Mouse (Mus musculus): Measurements from ENCODE around the gene Efhd1. TPM values are rescaled to one million over a fixed set of nuclear protein-coding genes. Genes with fewer than 3 reads are reported as not detected.

The Efhd1 gene
- total RNA-seq, 2 experiments from 2014 or later: 201 to 207 TPM

DNA sequence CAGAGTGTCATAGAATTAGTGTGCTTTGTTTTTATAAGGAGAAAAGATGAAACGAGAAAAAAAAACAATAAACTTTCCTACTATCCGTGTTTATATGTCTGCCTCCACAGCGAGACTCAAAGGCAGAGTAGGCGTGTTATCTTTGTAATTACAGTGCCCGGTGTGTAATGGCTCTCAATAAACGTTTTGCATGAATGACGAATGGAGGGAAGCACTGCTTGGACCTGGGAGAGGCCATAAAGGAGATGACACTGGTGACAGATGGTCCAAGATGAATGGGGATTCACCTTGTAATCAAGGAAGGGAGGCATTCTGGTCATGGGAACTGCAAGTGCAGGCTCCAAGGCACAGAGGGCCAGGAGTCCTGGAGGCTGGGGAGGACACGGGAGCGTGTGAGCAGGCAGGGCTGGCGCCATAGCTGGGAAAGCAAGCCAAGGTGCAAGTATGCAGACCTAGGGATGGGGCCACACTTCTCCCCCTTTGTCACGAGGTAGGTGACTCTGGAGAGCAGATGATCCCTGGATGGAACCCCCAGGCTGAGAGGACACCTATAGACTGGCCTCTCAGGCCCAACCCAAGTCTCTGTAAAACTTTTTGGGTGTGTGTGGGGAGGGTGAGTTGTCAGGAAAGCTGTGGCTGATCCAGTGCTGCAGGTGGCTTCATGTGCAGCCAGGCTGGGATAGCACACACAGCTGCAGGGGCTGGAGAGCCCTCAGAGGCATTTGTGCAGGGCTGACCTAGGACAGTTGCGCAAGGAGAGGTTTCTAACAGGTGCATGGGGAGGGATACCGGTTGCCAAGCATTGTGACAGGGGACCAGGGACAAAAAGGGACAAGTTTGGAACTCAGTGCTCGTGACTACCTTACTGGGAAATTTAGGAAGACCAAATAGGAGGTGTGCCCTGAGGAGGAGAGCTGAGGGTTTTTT lies 36.5 kb downstream of the Efhd1 start:
- no peak for DNase-seq (ENCODE audit: low spot score in 2 of 2)

DNA sequence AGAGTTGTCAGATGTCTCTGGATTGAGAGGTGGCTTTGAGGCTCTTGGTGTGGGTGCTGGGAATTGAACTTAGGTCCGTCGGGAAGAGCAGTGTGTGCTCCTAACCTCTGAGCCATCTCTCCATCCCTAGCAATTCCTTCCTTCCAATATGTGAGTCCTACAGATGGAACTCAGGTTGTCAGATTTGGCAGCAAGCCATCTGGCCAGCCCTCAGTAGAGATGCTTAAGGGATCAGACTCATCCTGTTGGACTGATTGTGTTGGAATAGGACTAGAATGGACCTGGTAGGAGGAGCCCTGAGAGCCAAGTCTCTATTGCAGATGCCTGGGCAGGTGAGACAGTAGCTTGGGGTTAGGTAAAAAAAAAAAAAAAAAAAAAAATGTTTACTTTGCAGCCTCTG lies 37.8 kb downstream of the Efhd1 start:
- no peak for DNase-seq (ENCODE audit: low spot score in 2 of 2)

DNA sequence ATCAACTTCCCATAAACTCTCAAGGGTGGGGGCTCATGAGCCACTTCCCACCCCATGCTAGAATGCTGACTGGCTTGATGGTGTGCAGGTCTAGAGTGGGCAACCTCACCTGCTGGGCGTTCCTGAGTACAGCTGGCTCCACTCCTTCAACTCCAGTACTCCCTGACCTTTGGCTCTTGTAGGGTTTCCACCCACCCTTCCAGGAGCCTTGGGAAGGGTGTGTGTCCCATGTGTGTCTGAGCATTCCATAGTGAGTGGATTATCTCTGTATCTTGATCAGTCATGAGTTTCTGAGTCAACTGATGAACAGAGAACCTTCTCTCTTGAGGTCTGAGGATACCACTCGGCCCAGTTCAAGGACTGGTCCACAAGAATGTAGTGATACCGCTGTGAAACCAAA lies 44.8 kb downstream of the Efhd1 start:
- no peak for DNase-seq (ENCODE audit: low spot score in 2 of 2)

DNA sequence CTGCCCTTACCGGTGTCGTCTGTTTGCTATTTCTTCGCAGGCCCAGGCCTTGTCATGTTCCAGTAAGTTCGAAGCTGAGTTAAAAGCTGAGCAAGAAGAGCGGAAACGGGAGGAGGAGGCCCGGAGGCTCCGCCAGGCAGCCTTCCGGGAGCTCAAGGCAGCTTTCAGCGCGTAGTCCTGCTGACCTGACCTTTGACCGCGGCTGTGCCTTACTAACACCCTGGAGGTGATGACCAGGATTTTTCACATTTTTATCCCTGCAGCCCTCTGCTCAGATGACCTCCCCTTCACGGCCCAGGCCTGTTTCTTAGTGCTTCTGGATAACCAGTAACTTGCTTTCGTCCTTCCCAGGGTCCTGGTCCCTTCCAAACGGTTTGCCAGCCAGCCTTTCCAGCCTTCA lies 45.5 kb downstream of the Efhd1 start:
- no peak for DNase-seq (ENCODE audit: low spot score in 2 of 2)

DNA sequence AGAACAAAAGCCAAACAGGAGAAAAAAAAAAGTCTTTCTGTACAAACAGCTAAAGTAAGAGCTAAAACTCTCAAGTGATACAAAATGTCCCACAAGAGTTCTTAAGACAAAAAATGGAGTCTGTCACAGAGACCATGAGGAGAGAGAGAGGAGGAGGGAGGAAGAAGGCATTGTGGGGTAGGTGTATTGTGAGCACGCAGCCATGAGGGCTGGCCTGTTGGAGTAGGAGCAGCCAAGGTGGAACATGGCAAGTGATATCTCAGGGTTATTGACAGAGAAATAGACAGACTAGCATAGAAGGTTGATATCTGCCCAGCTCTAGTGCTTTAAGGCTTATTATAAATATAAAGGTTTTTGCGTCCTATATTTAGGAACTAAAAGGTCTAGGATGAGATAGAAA lies 48.5 kb downstream of the Efhd1 start:
- no peak for DNase-seq (ENCODE audit: low spot score in 2 of 2)

DNA sequence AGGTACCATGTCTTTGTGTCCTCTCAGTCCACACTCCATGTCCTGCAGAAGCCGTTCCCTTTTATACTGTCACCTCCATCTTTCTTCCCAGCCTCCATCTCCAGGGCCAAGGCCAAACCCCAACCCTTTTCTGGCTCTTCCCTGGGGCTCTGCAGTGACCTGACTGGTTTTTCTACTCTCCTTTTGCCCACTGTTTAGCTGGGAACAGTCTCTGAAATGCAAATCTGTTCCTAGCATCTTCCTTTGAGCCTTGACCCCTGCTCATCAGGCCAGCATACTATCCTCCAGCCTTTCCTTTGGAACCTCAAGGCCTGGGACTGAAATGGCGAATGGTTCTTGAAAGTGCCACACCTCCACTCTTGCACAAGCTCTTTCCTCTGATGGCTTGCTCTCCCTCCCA lies 49.0 kb downstream of the Efhd1 start:
- DNase-seq (ENCODE audit: low spot score in 2 of 2): no peak

DNA sequence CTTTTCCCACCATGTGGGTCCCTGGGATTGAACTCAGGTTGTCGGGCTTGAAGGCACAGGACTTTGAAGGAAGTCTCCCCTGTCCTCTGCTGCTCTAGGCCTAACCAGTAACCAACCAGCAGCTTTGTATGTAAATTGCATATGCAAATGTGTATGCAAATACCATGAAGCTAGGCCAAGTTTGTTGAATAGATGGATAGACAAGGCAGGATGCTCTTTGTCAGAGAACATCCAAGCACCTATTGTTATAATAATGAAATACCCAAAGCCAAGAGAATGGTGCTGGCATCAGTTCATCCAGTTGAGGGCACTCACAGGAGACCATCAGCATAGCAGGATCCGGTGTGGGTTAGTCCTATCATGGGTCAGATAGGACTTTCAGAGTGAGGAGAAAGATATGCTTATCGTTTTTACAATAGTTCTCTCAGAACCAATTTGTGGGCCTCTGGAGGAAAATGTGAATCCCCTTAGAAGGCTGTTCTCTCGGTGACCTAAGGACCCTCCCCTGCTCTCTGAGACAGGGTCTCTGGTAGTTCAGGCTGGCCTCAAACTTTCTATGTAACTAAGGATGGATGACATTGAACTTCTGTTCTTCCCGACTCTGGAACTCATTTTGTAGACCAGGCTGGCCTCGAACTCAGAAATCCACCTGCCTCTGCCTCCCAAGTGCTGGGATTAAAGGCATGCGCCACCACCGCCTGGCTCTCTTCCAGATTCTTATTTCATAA lies 49.8 kb downstream of the Efhd1 start:
- no peak for DNase-seq (ENCODE audit: low spot score in 2 of 2)

GRCm38 (mm10) chr1:87315431-87315830 lies 51.3 kb downstream of the Efhd1 start:
- no peak for DNase-seq (ENCODE audit: low spot score in 2 of 2)

DNA sequence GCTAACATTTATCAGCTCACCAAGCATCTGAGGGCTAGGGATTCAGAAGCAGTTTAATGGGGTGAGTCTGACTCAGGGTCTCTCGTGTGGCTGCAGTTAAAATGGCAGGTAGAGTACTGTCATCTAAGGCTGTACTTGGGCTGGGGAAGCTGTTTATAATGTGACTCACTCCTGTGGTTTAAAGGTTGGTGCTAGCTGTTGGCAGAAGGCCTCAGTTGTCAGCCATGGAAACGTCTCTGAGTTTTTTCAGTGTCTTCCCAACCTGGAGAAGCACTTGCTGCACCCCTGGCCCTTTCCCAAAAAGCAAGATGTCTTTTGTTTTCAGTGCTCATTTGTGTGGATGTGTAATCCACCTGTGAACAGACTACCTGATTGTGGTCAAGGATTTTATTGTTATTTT lies 51.7 kb downstream of the Efhd1 start:
- no peak for DNase-seq (ENCODE audit: low spot score in 2 of 2)

DNA sequence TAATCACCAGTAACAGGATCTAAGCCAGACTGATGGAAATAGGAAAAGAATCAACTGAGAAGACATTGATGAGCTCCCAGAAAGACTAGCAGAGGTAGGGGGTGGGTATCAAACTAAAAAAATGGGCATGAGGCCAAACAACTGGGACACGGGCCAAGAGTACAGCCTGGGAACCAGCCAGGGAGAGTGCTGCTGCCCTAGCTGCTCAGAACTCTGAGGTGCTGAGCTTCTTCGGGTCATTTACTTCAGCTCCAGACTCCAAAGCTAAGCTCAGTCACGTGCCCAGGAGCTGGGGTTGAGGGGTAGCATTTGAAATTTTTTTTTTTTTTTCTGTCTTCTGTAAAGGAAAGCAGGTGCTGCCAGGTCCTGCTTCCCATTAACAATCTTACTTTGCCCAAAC lies 52.5 kb downstream of the Efhd1 start:
- no peak for DNase-seq (ENCODE audit: low spot score in 2 of 2)

DNA sequence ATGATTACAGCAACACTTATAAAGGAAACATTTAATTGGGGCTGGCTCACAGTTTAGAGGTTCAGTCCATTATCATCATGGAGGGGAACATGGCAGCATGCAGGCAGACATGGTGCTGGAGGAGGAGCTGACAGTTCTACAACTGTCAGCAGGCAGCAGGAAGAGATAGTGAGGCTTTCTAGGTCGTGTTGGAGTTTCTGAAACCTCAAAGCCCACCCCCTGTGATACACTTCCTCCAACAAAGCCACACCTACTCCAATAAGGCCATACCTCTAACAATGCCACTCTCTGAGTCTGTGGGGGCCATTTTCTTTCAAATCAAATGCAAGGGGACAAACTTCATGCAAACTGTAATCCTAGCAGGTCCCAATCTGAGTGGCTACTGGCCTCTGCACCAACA lies 56.9 kb downstream of the Efhd1 start:
- no peak for DNase-seq (ENCODE audit: low spot score in 2 of 2)

GRCm38 (mm10) chr1:87322778-87323177 lies 58.6 kb downstream of the Efhd1 start:
- DNase-seq (ENCODE audit: low spot score in 2 of 2): no peak

DNA sequence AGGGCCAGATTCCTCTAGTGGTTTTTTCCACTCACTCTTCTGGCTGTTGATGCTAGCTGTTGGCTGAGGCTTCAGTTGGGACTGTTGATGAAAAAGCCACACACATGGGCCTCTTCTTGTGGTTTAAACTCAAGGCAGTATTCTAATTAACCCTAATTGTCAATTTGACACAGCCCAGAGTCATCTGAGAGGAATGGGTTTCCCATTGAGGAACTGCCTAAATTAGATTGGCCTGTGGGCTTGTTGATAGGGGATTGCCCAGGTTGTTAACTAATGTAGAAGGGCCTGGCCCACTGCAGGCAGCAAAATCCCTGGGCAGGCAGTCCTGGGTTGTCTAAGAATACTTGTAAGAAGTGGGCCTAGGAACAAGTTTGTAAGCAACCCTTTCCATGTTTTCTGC lies 60.5 kb downstream of the Efhd1 start:
- no peak for DNase-seq (ENCODE audit: low spot score in 2 of 2)

DNA sequence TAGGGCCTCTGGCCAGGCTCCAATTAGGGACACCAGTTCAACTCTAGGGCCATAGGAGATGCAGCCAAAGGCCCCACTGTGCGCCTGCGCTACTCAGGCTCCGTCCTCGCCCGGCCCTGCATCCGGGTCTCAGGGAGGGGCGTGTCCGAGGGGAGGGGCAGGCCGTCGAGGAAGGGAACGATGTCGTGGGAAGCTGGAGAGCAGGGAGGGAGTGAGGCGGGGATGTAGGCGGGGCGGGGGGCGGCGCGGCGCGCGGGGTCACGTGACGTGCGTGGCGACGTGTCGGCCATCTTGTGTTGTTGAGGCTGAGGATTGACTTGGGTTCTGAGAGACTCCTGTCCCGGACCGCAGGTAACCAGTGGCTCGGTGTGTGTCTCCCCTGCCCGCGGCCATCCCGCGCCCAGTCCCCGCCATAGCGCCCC lies 62.6 kb downstream of the Efhd1 start, which contains the start of gene Gigyf2:
Gene Gigyf2, plus strand, starts transcription at position 257 of the 422 bp plus-strand sequence.
- DNase-seq (ENCODE audit: low spot score in 2 of 2): peak; percentile 96 to 97

- peak in 1 of 2 experiments; percentile 25 for DNase-seq (ENCODE audit: low spot score in 2 of 2)
Observed at GRCm38 (mm10) chr1:87327165-87327861, 63.1 kb downstream of the Efhd1 start.

DNA sequence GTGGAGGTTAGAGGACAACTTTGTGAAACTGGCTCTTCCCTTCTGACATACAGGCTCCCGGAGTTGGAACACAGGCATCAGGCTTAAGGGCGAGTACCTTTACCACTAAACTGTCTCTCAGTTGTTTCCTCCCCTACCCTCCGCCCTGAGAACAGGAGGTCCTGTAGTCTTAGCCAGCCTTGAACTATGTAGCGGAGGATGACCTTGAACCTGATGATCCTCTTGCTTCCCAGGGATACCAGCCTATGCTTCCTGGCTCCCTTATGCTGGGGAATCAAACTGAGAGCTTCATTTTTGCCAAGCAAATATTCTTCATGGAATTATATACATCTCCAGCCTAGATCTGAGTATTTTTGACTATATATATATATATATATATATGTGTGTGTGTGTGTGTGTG lies 67.6 kb downstream of the Efhd1 start:
- no peak for DNase-seq (ENCODE audit: low spot score in 2 of 2)

- DNase-seq (ENCODE audit: low spot score in 2 of 2): no peak
Observed at GRCm38 (mm10) chr1:87350576-87350975, 86.4 kb downstream of the Efhd1 start.

DNA sequence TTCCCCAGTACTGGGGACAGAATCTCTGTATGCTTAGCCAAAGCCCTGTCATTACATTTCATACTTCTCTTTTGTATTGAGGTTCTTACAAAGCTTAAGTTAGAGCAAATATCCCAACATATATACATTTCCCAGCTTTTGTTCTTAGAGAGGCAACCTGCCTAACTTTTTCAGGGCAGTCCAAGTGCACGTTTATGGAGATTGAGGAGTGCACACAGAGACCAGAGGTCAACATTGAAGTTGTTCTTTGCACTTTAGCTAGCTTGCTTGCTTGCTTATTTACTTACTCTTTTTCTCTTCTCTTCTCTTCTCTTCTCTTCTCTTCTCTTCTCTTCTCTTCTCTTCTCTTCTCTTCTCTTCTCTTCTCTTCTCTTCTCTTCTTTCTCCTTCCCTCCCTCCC lies 96.1 kb downstream of the Efhd1 start:
- no peak for DNase-seq (ENCODE audit: low spot score in 2 of 2)

Measured in adrenal gland, postnatal 4 days (tissue).